15 mouse cellular contexts compared by ENCODE assay signal in genomic region chr8:127709439-127709838, GRCm38 (mm10).
"Had no signal": no experiment of that assay in that cellular context is flagged by ENCODE, and none has a peak within 500 bp of the region (broad histone marks: within the 10 kb centered on the region; RNA-seq: fewer than 3 reads in every experiment).

No protein-coding gene starts in this region.

- DNase-seq: gastrocnemius, adult 2 months; gastrocnemius, postnatal 10 days; gastrocnemius, postnatal 25 days; heart, adult 2 months; heart, postnatal 14 days; heart, postnatal 36 days; kidney, adult 11 months; kidney, adult 2 months; kidney, adult 9 months; kidney, postnatal 25 days; kidney, postnatal 4 days; liver; liver, embryonic 13.5 days had no signal

- ATAC-seq: hindbrain, postnatal 0 days; intestine, embryonic 16.5 days had no signal
